Mouse (Mus musculus) hindbrain, embryonic 11.5 days (tissue): ENCODE results near the gene Fam72a. TPM values are rescaled to one million over a fixed set of nuclear protein-coding genes. Genes with fewer than 3 reads are reported as not detected.
A peak's percentile ranks its signal among the peaks of the same experiment; 100 is the strongest.
"Not testable (repeated sequence)": the region's sequence is repeated elsewhere in the genome, so short reads cannot be mapped to it uniquely, and the experiment has no call there.

Source experiments
- ATAC-seq: fragments of 200-750 bp; cut with Nextera tagmentation; 2 replicates; pipeline ENCODE4 v1.8.0; 2017; ENCODE audit warnings: mild to moderate bottlenecking, moderate TSS enrichment, moderate library complexity; ENCODE audit not compliant: low FRiP score
- DNase-seq: peaks from one replicate; pipeline ENCODE4 v3.0.0-alpha.2; 2015; ENCODE audit warnings: low spot score
- H3K27ac ChIP-seq: fragments of 300-500 bp; sonication (generic); 2 replicates; pipeline ENCODE4 v1.5.1; 2014; ENCODE audit warnings: mild to moderate bottlenecking, low read depth, low read length
- H3K27me3 ChIP-seq: fragments of 300-500 bp; sonication (generic); 2 replicates; pipeline ENCODE4 v1.6.1; 2014; ENCODE audit warnings: mild to moderate bottlenecking, low read length, moderate library complexity, mixed read lengths; ENCODE audit not compliant: control insufficient read depth, insufficient read depth
- H3K36me3 ChIP-seq: fragments of 300-500 bp; sonication (generic); 2 replicates; pipeline ENCODE4 v1.6.1; 2014; ENCODE audit warnings: mild to moderate bottlenecking, low read length, moderate library complexity, mixed read lengths; ENCODE audit not compliant: control insufficient read depth, insufficient read depth
- H3K4me1 ChIP-seq: fragments of 300-500 bp; sonication (generic); replicated peaks from 2 replicates; pipeline ENCODE4 v1.6.1; 2014; ENCODE audit warnings: low read length, mixed read lengths; ENCODE audit not compliant: control insufficient read depth, insufficient read depth
- H3K4me2 ChIP-seq: fragments of 300-500 bp; sonication (generic); replicated peaks from 2 replicates; pipeline ENCODE4 v1.6.1; 2014; ENCODE audit warnings: mild to moderate bottlenecking, low read depth, low read length
- H3K4me3 ChIP-seq: fragments of 300-500 bp; sonication (generic); 2 replicates; pipeline ENCODE4 v1.5.1; 2014; ENCODE audit warnings: low read depth, low read length
- H3K9ac ChIP-seq: fragments of 300-500 bp; sonication (generic); 2 replicates; pipeline ENCODE4 v1.6.1; 2014; ENCODE audit warnings: low read depth, low read length
- H3K9me3 ChIP-seq: fragments of 300-500 bp; sonication (generic); 2 replicates; pipeline ENCODE4 v1.6.1; 2016; ENCODE audit warnings: low read length; ENCODE audit not compliant: control insufficient read depth
- WGBS: fragments of 180-500 bp; shearing (Covaris S2); extraction: QIAGEN DNeasy Blood & Tissue Kit; methylation state at CpG from one replicate; pipeline ENCODE4 v1.1.7; 2014; 5-methylcytosine and 5-hydroxymethylcytosine counted together
- polyA plus RNA-seq: library from polyadenylated mRNA; unstranded; fragments of >200 nt; fragmentation: Nextera tagmentation; extraction: Ambion mirVana; gene quantifications from 2 replicates; pipeline ENCODE4 v1.2.1, GENCODE M21; 2014

Gene Fam72a
- polyA plus RNA-seq, 1 experiment from 2014 or later = 4.1 TPM

- no peak overlapping the region for H3K27ac ChIP-seq
- DNase-seq (no peak), ATAC-seq (no peak)
- no peaks in the 10 kb centered on the region for H3K9me3 ChIP-seq
- H3K4me3 ChIP-seq = no peak overlapping the region
- H3K27me3 ChIP-seq = no peaks in the 10 kb centered on the region
- no peak overlapping the region for H3K4me2 ChIP-seq
- H3K36me3 ChIP-seq = no peaks in the 10 kb centered on the region
- H3K9ac ChIP-seq = no peak overlapping the region
- H3K4me1 ChIP-seq = no peaks in the 10 kb centered on the region
These were observed 32.8 kb downstream of the Fam72a start for GRCm38 (mm10) chr1:131560500-131560899.

- WGBS = 90% methylated on average over 2 of the region's 2 CpGs
These were observed 34.4 kb downstream of the Fam72a start for GRCm38 (mm10) chr1:131562081-131562480.

GRCm38 (mm10) chr1:131566056-131566455 lies 38.4 kb downstream of the Fam72a start:
- not testable (repeated sequence) for H3K36me3 ChIP-seq, H3K9me3 ChIP-seq, H3K4me2 ChIP-seq, H3K9ac ChIP-seq, H3K27me3 ChIP-seq, H3K27ac ChIP-seq, H3K4me3 ChIP-seq, H3K4me1 ChIP-seq
- 37% methylated on average over 11 of the region's 11 CpGs for WGBS
- ATAC-seq (peak; percentile 71), DNase-seq (peak; percentile 60)

More at GRCm38 (mm10) chr1:131562081-131562480, 34.4 kb downstream of the Fam72a start:
- H3K4me1 ChIP-seq = no peaks in the 10 kb centered on the region
- ATAC-seq (no peak), DNase-seq (no peak)
- H3K4me2 ChIP-seq = no peak overlapping the region
- H3K36me3 ChIP-seq = no peaks in the 10 kb centered on the region
- no peak overlapping the region for H3K4me3 ChIP-seq
- H3K9me3 ChIP-seq = no peaks in the 10 kb centered on the region
- no peak overlapping the region for H3K9ac ChIP-seq
- no peak overlapping the region for H3K27ac ChIP-seq
- H3K27me3 ChIP-seq = no peaks in the 10 kb centered on the region

GRCm38 (mm10) chr1:131569721-131570120 lies 42.0 kb downstream of the Fam72a start:
- H3K4me3 ChIP-seq = no peak overlapping the region
- H3K4me1 ChIP-seq = no peaks in the 10 kb centered on the region
- H3K36me3 ChIP-seq = no peaks in the 10 kb centered on the region
- H3K9ac ChIP-seq = no peak overlapping the region
- no peaks in the 10 kb centered on the region for H3K27me3 ChIP-seq
- WGBS = 95% methylated on average over 6 of the region's 6 CpGs
- H3K9me3 ChIP-seq = no peaks in the 10 kb centered on the region
- H3K4me2 ChIP-seq = no peak overlapping the region
- no peak for ATAC-seq
- DNase-seq = no peak
- no peak overlapping the region for H3K27ac ChIP-seq

GRCm38 (mm10) chr1:131570391-131570790 lies 42.7 kb downstream of the Fam72a start:
- H3K36me3 ChIP-seq = no peaks in the 10 kb centered on the region
- no peak overlapping the region for H3K27ac ChIP-seq
- H3K4me1 ChIP-seq = no peaks in the 10 kb centered on the region
- H3K9me3 ChIP-seq = no peaks in the 10 kb centered on the region
- ATAC-seq = no peak
- 94% methylated on average over 4 of the region's 4 CpGs for WGBS
- no peaks in the 10 kb centered on the region for H3K27me3 ChIP-seq
- no peak overlapping the region for H3K9ac ChIP-seq
- no peak overlapping the region for H3K4me3 ChIP-seq
- no peak for DNase-seq
- no peak overlapping the region for H3K4me2 ChIP-seq

- Histone ChIP-seq H3K9me3 (no peaks in the 10 kb centered on the region), H3K4me2 (no peak overlapping the region), H3K36me3 (no peaks in the 10 kb centered on the region), H3K4me3 (no peak overlapping the region), H3K27me3 (no peaks in the 10 kb centered on the region), H3K27ac (no peak overlapping the region), H3K9ac (no peak overlapping the region), H3K4me1 (no peaks in the 10 kb centered on the region)
- WGBS = 94% methylated on average over 14 of the region's 14 CpGs
- DNase-seq = peak; percentile 70
- no peak for ATAC-seq
These were observed 46.0 kb downstream of the Fam72a start for GRCm38 (mm10) chr1:131573721-131574120.

- DNase-seq = no peak
- no peak for ATAC-seq
- Histone ChIP-seq H3K27me3 (no peaks in the 10 kb centered on the region), H3K27ac (no peak overlapping the region), H3K4me2 (no peak overlapping the region), H3K4me3 (no peak overlapping the region), H3K9ac (no peak overlapping the region), H3K9me3 (no peaks in the 10 kb centered on the region), H3K36me3 (no peaks in the 10 kb centered on the region), H3K4me1 (no peaks in the 10 kb centered on the region)
- 85% methylated on average over 17 of the region's 17 CpGs for WGBS
These were observed 51.4 kb downstream of the Fam72a start for GRCm38 (mm10) chr1:131578943-131579680.

GRCm38 (mm10) chr1:131580389-131580788 lies 52.7 kb downstream of the Fam72a start:
- no peaks in the 10 kb centered on the region for H3K27me3 ChIP-seq
- no peaks in the 10 kb centered on the region for H3K4me1 ChIP-seq
- no peaks in the 10 kb centered on the region for H3K9me3 ChIP-seq
- 77% methylated on average over 4 of the region's 4 CpGs for whole genome bisulfite sequencing
- no peak overlapping the region for H3K4me3 ChIP-seq
- H3K9ac ChIP-seq = no peak overlapping the region
- DNase-seq (no peak), ATAC-seq (no peak)
- H3K4me2 ChIP-seq = no peak overlapping the region
- H3K27ac ChIP-seq = no peak overlapping the region
- H3K36me3 ChIP-seq = no peaks in the 10 kb centered on the region

- H3K27ac ChIP-seq = no peak overlapping the region
- H3K4me2 ChIP-seq = no peak overlapping the region
- H3K9ac ChIP-seq = no peak overlapping the region
- H3K4me1 ChIP-seq = no peaks in the 10 kb centered on the region
- H3K27me3 ChIP-seq = no peaks in the 10 kb centered on the region
- H3K36me3 ChIP-seq = no peaks in the 10 kb centered on the region
- H3K9me3 ChIP-seq = no peaks in the 10 kb centered on the region
- no peak overlapping the region for H3K4me3 ChIP-seq
- WGBS = 85% methylated on average over 3 of the region's 3 CpGs
- no peak for ATAC-seq
- DNase-seq = no peak
These were observed 55.9 kb downstream of the Fam72a start for GRCm38 (mm10) chr1:131583598-131583997.
